Mouse (Mus musculus) thymus, postnatal 25 days (tissue): ENCODE results near the gene Jak3.
"Not testable (repeated sequence)": the region's sequence is repeated elsewhere in the genome, so short reads cannot be mapped to it uniquely, and the experiment has no call there.

ENCODE experiments used
- DNase-seq: peaks from one replicate; pipeline ENCODE4 v3.0.0; 2022

Gene Jak3

GRCm38 (mm10) chr8:71687616-71688015, 11.5 kb downstream of the Jak3 start:
- DNase-seq: no peak

DNA sequence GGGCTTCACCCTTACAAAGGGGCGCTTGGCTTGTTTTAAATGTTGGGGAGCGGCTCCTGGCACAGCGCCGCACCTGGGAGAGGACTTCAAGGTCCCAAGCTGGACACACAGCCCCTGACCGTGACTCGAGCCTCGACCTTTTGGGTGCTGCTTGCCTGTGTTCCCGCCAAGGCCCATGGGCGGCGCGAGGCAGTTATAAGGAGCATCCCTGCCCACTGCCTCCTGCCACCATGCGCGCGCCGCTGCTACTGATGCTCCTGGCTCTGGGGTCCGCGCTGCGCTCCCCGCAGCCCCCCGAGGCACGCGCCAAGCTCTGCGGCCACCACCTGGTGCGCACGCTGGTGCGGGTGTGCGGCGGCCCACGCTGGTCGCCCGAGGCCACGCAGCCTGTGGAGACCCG, 12.9 kb downstream of the Jak3 start, which contains the start of gene Insl3:
Gene Insl3 (plus strand): TSS at position 187 of the 400 bp plus-strand sequence.
- DNase-seq: no peak

GRCm38 (mm10) chr8:71692509-71692908, 16.4 kb downstream of the Jak3 start:
- peak; percentile 60 for DNase-seq

- DNase-seq: no peak
Observed at GRCm38 (mm10) chr8:71693166-71694041, 17.3 kb downstream of the Jak3 start.

DNA sequence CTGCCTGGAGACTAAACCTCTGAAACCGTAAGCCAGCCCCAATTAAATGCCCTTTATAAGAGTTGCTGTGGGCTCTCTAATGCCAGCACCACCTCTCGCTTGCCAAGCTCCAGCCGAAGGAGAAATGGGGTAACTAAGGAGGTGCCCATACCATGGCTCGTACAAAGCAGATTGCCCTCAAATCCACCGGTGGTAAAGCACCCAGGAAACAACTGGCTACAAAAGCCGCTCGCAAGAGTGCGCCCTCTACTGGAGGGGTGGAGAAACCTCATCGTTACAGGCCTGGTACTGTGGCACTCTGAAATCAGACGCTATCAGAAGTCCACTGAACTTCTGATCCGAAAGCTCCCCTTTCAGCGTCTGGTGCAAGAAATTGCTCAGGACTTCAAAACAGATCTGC, 19.4 kb downstream of the Jak3 start:
- not testable (repeated sequence) for DNase-seq

DNA sequence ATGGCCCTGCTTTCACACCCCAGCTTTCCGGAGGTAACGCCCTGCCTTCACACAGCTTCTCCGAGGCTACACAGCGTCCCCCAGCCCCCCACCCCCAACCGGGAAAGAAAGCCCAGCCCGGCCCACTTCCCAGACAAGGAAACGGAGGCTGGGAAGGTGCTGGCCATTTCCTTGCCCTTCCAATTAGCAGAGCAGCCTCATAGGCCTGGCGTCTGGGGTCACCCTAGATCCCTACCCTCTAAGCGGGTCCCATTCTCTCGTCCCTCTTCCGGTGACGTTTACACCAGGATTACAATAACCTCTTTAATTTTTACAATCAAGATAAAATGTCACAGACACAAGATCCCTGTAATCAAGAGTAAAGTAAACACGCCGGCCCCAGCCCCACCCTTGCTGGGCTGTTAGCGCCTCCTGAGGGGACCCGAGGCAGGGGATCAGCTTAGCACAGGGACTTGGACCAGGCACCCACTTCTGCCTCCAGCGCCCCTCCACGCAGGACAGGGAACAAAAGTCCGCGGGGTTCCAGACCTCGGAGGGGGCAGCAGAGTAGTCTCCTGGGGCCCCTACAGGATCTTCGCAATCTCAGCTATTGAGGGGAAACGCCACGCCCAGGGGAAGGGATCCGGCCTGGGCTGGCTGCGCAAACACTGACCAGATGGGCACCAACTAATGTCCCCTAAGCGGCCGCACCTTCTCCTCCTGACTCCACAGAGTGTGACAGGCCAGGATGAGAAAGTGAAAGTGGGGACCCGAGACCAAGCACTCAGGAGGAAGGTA, 24.6 kb downstream of the Jak3 start:
- no peak for DNase-seq

DNA sequence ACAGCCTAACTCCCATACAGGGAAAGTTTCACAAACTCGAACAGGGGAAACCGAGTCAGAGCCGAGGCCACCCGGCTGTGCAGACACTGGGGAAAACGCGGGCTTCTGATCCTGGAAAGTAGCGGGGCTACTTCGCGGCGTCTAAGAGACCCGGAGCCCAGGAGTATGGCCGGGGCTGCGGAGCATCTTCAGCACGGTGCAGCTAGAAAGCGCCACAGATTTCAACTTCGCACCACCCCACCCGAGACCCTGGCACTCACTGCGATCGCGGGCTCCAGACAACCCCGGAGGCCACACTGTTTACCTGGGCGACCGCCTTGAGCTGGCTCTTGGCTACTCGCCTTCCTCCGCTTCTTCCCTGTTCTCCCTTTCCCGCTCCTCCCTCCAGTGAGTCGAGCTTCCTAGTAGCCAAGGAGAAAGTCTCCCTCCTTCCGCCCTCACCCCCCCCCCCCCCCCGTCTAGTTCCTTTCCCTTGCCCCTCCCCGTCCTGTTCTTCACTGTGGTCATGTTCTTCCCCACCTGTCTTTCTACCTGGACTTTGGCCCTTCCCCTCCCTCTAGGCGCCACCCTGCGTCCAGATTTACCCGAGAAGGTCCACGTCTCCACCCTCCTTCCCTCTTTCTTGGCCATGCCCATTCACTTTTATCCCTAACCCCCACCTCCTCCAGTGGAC, 25.5 kb downstream of the Jak3 start, which contains the start of gene B3gnt3:
Gene B3gnt3 (minus strand): TSS at position 376 of the 673 bp plus-strand sequence.
- DNase-seq: no peak

DNA sequence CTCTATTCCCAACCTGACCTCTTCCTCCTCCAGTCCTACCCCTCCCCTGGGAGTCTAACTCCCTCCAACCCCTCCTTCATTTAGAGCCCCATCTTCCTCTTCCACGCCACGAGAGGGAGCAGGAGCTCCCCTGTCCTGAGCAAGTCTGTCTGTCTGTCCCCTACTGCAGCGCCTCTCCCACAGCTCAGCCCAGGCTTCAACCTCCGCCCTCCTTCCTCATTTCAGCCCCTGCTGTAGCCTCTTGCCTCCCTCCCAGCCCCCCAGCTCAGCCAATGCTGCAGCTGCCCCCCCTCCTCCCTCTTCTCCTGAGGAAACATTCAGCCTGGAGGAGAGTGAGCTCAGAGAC, 26.0 kb downstream of the Jak3 start:
- no peak for DNase-seq

DNA sequence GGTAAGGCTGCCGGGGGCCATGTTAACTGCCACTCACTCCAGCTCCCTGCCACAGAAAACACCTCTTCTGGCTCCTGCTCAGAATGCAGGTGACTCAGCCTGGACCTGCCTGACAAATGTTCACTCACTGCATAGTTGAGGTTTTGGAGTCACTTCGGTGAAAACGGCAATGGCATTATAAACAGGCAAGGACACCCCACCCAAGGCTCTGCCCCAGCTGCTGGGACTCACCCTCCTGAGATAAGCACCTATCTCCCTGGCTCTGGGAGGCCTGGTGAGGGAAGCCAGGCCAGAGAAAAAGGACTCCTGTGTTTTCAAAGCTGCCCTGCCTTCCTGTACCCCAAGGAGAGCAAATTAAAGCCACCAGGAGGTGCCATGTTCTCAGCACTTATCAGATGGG, 26.8 kb downstream of the Jak3 start:
- no peak for DNase-seq

GRCm38 (mm10) chr8:71703400-71703799, 27.3 kb downstream of the Jak3 start:
- DNase-seq: not testable (repeated sequence)

- peak; percentile 80 for DNase-seq
Observed at GRCm38 (mm10) chr8:71707874-71708273, 31.8 kb downstream of the Jak3 start.

- no peak for DNase-seq
Observed at GRCm38 (mm10) chr8:71709134-71709799, 33.2 kb downstream of the Jak3 start.

- DNase-seq: peak; percentile 74
Observed at GRCm38 (mm10) chr8:71709800-71710446, 33.8 kb downstream of the Jak3 start.

- no peak for DNase-seq
Observed at GRCm38 (mm10) chr8:71711574-71711973, 35.5 kb downstream of the Jak3 start.

DNA sequence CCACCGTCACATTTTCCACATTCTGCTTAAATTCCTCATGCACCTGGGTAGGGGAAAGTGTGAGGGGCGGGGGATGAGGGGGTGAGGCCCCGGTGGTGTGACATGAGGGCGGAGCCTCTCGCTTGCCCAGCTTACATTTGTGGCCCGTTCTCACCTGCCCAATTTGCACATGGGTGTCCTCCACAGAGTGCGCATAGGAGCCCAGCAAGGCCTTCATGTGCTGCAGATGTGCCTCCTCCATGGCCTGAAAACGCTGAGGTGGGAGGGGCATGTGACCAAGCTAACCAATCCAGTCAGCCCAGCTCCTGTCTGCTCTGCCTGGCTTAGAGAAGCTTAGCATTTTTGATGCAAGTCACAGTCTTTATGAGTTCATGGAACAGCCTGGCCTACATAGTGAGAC, 39.4 kb downstream of the Jak3 start:
- DNase-seq: no peak

DNA sequence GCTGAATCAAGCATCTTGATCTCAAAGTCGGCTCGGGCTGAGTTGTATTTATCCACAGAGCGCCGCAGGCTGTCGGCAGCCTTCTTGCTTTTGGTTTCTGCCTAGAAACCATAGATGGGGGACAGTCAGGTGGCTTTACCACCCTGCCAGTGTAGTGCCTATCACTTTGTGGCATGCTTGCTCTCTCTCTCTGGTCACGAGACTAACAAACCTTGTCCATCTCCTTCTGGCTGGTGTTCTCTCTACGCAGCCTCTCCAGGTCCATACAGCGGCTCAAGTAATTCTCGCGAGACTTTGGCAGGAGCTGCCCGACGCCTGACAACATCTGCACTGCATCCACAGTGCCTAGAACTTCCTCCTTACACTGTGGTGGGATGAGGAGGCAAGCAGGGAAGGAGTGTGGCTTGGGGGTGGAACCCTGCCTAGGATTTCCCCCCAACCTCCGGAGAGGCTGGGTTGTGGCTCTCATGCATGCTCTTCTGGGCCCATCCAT, 40.5 kb downstream of the Jak3 start:
- DNase-seq: no peak

DNA sequence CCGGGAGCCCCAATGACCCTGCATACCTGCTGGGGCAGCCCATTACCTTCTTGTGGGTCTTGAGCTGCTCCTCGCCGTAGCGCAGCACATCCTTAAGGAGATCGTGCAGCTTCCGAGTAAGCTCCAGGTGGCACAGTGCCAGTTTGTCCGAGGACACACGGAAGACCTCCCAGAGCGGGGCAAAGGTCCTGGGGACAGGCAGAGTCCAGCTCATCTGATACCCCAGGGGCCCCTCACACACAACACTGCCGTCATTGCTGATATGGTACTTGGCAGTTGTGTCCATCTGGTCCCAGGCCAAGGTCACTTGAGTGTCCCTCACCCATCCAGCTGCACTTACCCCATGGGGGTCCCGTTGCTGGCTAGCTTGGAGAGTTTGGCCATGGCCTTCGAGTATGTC, 41.0 kb downstream of the Jak3 start:
- no peak for DNase-seq

GRCm38 (mm10) chr8:71718252-71718651, 42.2 kb downstream of the Jak3 start:
- DNase-seq: no peak

DNA sequence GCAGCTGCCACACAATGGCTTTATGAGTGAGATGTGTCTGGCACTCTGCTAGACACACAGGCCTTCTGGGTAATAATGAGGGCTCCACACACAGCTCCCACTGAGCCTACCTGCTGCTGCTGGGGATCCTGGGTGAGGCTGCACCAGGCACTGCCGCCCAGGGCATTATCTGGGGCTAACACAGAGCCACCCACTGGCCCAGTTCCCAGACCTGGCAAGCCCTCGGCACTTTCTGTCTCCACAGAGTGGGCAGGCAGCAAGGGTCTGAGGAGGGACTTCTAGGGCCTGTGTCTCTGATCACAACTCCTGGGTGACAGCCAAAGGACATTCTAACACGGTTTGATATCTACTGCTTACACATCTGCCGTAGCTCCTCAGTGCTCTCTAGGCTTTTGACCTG, 43.1 kb downstream of the Jak3 start:
- no peak for DNase-seq

DNA sequence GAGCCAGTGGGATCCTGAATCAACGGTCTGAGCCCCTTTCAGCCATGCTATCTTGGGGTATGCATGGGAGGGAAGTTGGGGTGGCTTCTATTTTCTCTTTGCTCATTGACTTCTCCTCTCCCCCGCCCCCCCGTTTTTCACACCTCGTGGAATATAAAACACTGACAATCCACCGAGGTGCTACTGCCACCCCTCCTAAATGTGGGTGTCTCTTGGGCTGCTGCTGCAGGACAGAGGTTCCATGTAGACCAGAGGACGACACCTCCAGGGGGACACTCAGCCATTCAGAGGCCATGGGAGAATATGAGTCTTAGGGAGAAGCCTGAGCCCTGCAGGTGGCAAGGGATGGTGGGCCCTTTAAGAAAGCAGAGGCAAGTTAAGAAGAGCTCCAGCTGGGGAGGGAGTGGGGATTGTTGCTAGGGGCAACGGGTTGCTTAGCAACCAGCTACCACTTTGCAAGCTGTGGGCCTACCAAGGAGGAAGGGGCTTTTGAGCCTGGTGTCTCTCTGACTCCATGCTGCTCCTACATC, 43.9 kb downstream of the Jak3 start:
- peak; percentile 73 for DNase-seq

DNA sequence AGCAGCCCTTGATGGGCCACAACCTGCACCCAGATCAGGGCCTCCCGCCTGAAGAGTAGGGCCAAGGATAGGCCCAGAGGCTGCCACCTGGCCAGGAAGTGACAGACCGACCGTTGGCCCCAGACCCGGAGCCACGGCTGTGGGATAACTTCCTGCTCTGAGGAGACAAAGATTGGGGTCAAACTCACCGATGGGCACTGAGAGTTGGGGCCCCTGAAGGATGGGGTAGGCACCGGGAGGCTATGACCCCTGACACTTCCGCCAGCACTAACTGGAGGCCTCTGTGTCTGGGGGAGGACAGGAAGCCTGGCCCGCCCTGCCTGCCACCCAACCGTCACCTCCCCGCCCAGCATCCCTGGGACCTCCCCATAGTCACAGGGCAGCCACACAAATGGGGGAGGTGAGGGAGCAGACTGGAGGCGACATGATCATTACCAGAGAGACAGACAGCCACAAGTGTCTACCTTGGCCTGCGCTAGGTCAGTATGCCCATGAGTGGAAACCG, 47.0 kb downstream of the Jak3 start:
- peak; percentile 89 for DNase-seq

DNA sequence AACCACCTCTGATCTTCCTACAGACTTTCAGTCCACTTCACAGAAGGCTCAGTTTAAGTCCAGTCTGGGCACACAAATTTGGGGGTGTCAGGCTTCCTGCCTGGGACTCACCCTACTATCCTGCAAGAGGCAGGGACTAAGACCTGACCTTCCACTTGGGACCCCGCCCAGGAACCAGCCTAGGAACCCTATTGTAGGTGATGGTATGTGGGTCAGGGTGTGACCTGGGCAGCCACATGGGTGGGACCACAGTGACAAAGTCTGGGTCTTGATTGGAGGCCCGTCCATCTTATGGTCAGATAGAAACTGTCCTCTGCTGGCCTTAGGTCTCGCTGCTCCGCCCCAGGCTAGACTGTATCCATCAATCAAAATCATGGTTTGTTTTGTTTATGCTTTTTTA, 48.3 kb downstream of the Jak3 start:
- DNase-seq: no peak
